Mouse (Mus musculus) midbrain, embryonic 14.5 days (tissue): Measurements from ENCODE around the gene Tex9. TPM values are rescaled to one million over a fixed set of nuclear protein-coding genes. Genes with fewer than 3 reads are reported as not detected.

ENCODE experiments used
- ATAC-seq: fragments of 200-750 bp; cut with Nextera tagmentation; 2 replicates; pipeline ENCODE4 v1.8.0; 2017; ENCODE audit warnings: moderate number of reproducible peaks, moderate library complexity; ENCODE audit not compliant: low FRiP score, low TSS enrichment
- DNase-seq: peaks from one replicate; pipeline ENCODE4 v3.0.0-alpha.2; 2015
- H3K27ac ChIP-seq: fragments of 300-500 bp; sonication (generic); replicated peaks from 2 replicates; pipeline ENCODE4 v1.5.1; 2014; ENCODE audit warnings: mild to moderate bottlenecking, low read depth, low read length, moderate library complexity
- H3K27me3 ChIP-seq: fragments of 300-500 bp; sonication (generic); 2 replicates; pipeline ENCODE4 v1.6.1; 2014; ENCODE audit warnings: low read length, control low read depth, mixed read lengths; ENCODE audit not compliant: control insufficient read depth, insufficient read depth
- H3K36me3 ChIP-seq: fragments of 300-500 bp; sonication (generic); 2 replicates; pipeline ENCODE4 v1.6.1; 2014; ENCODE audit warnings: low read length, control low read depth; ENCODE audit not compliant: control insufficient read depth, insufficient read depth
- H3K4me1 ChIP-seq: fragments of 300-500 bp; sonication (generic); 2 replicates; pipeline ENCODE4 v1.6.1; 2014; ENCODE audit warnings: mild to moderate bottlenecking, antibody characterized with exemption, low read length, control low read depth; ENCODE audit not compliant: control insufficient read depth, insufficient read depth
- H3K4me2 ChIP-seq: fragments of 300-500 bp; sonication (generic); 2 replicates; pipeline ENCODE4 v1.6.1; 2014; ENCODE audit warnings: mild to moderate bottlenecking, low read length, moderate library complexity
- H3K4me3 ChIP-seq: fragments of 300-500 bp; sonication (generic); replicated peaks from 2 replicates; pipeline ENCODE4 v1.5.1; 2014; ENCODE audit warnings: low read depth, low read length
- H3K9ac ChIP-seq: fragments of 300-500 bp; sonication (generic); replicated peaks from 2 replicates; pipeline ENCODE4 v1.6.1; 2014; ENCODE audit warnings: mild to moderate bottlenecking, low read length, moderate library complexity
- H3K9me3 ChIP-seq: fragments of 300-500 bp; sonication (generic); 2 replicates; pipeline ENCODE4 v1.6.1; 2016; ENCODE audit warnings: low read length, control low read depth, mixed read lengths; ENCODE audit not compliant: control insufficient read depth
- WGBS: fragments of 180-500 bp; shearing (Covaris S2); extraction: QIAGEN DNeasy Blood & Tissue Kit; methylation state at CpG from one replicate; pipeline ENCODE4 v1.1.7; 2014; 5-methylcytosine and 5-hydroxymethylcytosine counted together
- polyA plus RNA-seq: library from polyadenylated mRNA; unstranded; fragments of >200 nt; fragmentation: Nextera tagmentation; extraction: Ambion mirVana; gene quantifications from 2 replicates; pipeline ENCODE4 v1.2.1, GENCODE M21; 2014

Gene Tex9
- polyA plus RNA-seq, 1 experiment from 2014 or later: 39.7 TPM

DNA sequence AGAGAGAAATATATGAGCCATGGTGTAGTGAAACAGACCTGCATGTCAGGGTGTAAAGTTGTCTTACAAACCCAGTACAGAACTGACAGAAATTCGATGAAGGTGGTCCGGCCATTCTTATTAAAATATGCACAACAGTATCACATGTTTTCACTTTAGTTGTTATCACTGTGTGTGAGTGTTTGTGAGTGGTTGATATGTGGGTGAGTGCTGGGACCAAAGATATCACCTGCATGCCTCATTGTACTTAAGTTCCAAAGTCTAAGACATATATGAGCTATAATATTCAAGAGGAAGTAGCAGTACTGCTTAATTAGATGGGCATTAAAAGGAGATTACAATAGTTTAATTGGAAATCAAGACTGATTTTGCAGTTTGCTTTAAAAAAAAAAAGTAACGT, 71.5 kb downstream of the Tex9 start:
- Histone ChIP-seq H3K4me3 (no peak overlapping the region), H3K36me3 (no peaks in the 10 kb centered on the region), H3K4me1 (peaks cover 16% of the 10 kb centered on the region), H3K9me3 (no peaks in the 10 kb centered on the region), H3K4me2 (no peak overlapping the region), H3K27ac (no peak overlapping the region), H3K27me3 (no peaks in the 10 kb centered on the region), H3K9ac (no peak overlapping the region)
- no peak for DNase-seq
- WGBS: 85% methylated on average over 3 of the region's 3 CpGs
- ATAC-seq: no peak

DNA sequence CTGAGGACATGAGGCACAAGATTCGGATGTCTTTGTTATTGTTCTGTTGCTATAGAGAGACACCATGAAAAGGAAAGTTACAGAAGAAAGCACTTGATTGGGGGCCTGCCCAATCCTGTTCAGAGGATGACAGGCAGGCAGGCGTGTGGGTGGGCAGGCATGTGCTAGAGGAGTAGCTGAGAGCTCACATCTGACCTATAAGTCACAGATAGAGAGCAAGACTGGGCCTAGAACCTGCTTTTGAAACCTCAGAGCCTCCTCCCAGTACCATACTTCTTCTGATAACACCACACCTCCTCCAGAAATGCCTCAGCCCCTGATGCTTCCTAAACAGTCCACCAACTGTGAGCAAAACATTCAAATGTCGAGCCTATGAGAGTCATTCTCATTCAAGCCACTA, 73.6 kb downstream of the Tex9 start:
- H3K9me3 ChIP-seq: no peaks in the 10 kb centered on the region
- no peak overlapping the region for H3K27ac ChIP-seq
- no peak overlapping the region for H3K4me2 ChIP-seq
- no peaks in the 10 kb centered on the region for H3K36me3 ChIP-seq
- ATAC-seq (no peak), DNase-seq (no peak)
- H3K4me1 ChIP-seq: peaks cover 14% of the 10 kb centered on the region
- no peaks in the 10 kb centered on the region for H3K27me3 ChIP-seq
- no peak overlapping the region for H3K9ac ChIP-seq
- H3K4me3 ChIP-seq: no peak overlapping the region
- 84% methylated on average over 3 of the region's 3 CpGs for WGBS

DNA sequence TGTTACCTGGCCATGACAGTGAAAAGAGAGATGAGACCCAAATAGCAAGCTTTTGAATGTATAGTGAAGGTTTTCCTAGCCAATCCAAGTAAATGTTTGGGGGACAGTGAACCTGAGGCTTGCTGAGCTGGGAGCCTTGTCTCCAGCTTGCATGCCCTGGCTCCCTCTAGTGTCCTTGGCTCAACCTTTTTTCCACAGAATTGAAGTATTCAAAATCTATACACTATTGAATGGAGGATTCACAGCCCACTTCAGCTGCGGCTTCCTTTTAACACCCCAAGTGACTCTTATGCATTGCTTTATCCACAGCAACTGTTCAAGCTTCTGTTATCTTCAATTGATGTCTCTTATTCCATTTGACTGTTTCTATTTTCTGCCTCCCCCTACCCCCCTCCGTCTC, 80.3 kb downstream of the Tex9 start:
- peaks cover 6% of the 10 kb centered on the region; the same call in 1 of the 2 replicates for H3K4me1 ChIP-seq
- no peak overlapping the region for H3K4me3 ChIP-seq
- ATAC-seq (no peak), DNase-seq (peak; percentile 75)
- H3K4me2 ChIP-seq: no peak overlapping the region
- H3K9me3 ChIP-seq: no peaks in the 10 kb centered on the region
- H3K27ac ChIP-seq: no peak overlapping the region
- WGBS: 88% methylated on average over 2 of the region's 2 CpGs
- H3K9ac ChIP-seq: no peak overlapping the region
- no peaks in the 10 kb centered on the region for H3K27me3 ChIP-seq
- H3K36me3 ChIP-seq: no peaks in the 10 kb centered on the region

DNA sequence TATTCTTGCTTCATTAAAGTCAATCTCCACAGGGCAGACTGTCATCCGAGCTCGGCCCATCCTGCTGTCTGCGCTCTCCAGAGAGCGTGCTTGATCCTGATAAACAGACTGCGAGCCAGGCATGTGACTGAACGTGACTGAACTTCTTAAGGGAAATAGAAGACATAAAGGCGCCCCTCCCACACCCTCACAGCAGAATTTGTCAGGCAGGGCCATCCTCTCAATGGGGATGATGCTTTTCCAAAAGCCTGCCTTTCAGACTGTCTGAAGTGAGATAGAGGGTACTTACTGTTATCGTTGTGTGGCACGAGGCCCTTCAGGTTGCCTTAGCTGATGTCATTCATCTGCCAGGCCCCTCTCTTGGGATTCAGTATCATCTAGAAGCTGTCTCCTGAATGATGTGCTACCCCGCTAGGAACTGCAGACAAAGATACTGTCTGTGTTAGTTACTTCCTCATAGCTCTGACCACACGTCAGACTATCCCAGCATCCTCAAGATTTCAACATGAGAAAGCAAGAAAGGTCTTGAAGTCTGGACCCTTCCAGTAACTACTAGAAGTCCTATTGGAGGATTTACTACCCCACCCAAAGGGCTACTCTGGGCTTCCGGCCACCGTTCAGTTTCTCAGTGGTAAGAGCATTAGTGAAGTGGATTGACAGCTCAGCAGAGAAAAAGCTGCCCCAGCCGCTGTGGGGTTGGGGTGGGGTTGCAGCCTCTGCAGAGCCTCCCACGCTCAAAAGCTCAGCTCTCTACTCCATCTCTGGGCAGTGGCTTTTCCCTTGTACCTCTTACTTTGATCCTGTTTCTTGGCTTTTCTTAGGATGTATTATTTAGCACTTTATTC, 82.4 kb downstream of the Tex9 start:
- no peak for ATAC-seq
- H3K36me3 ChIP-seq: no peaks in the 10 kb centered on the region

DNA sequence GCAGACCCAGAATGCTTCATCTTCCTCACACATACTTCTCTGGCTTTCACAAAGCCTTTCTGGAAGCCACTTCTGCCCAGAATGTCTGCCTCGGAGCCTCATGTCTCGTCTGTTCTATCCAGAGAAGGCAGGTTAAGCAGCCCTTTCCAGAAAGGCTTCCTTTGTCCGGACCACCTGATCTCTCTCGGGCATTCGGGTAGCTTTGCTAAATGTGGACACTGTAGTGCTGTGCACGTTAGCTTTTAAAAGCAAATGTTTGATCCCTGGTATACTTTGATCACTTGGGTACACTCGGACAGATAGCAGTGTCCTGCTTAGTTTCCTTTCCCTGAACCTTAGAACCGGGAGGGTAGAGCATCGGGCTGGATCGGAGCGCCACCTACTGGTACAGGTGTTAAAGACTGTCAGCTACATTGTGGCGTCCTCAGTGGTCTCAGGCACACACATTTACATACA, 83.9 kb downstream of the Tex9 start:
- Histone ChIP-seq H3K27me3 (no peaks in the 10 kb centered on the region), H3K9ac (peak overlapping the region; percentile 42), H3K4me3 (peak overlapping the region; percentile 14; the same call in 1 of the 2 replicates), H3K4me2 (peak overlapping the region; percentile 46), H3K4me1 (peaks cover 6% of the 10 kb centered on the region; the same call in 1 of the 2 replicates), H3K9me3 (no peaks in the 10 kb centered on the region), H3K27ac (peak overlapping the region; percentile 42; the same call in 1 of the 2 replicates), H3K36me3 (no peaks in the 10 kb centered on the region)
- DNase-seq (peak; percentile 94), ATAC-seq (peak; percentile 60; the same call in 1 of the 2 replicates)
- WGBS: 12% methylated on average over 12 of the region's 12 CpGs

More for the DNA sequence above, 82.4 kb downstream of the Tex9 start:
- no peak overlapping the region for H3K4me3 ChIP-seq
- peak; percentile 68 for DNase-seq
- H3K4me1 ChIP-seq: peaks cover 6% of the 10 kb centered on the region; the same call in 1 of the 2 replicates
- no peak overlapping the region for H3K9ac ChIP-seq
- H3K27me3 ChIP-seq: no peaks in the 10 kb centered on the region
- 30% methylated on average over 15 of the region's 15 CpGs for WGBS
- no peaks in the 10 kb centered on the region for H3K9me3 ChIP-seq
- H3K27ac ChIP-seq: peak overlapping the region; percentile 42
- peak overlapping the region; percentile 22 for H3K4me2 ChIP-seq

DNA sequence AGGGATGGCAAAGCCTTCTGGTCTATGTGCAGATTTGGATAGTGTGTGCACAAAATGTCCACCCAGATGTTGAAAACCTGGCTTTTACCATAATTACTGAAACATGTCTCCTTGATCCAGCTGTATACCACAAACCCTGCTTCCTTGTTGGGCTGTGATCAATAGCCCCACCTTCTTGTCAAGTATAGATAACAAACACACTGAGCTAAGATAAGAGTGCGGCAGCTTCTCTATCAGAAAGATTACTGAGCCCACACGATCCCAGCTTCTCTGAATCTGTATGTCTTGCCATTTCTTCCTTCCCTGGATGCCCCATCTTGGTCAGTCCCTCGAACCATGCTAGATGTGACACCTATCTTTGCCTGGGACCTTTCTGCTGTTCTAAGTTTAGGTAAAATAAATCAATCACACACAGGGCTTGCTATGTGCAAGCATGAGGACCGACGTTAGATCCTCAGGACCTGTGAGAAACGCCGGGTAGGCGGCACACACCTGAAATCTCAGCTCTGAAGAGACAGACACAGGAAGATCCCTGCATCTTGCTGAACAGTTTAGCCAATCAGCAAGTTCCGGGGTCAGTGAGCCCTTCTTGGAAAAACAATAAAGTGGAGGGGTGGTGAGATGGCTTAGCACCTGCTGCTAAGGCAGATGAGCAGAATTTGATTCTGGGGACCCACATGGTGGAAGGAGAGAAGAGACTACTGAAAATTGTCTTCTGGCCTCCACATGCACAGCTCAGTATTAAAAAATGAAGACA, 86.0 kb downstream of the Tex9 start:
- H3K9ac ChIP-seq: no peak overlapping the region
- WGBS: 90% methylated on average over 9 of the region's 9 CpGs

DNA sequence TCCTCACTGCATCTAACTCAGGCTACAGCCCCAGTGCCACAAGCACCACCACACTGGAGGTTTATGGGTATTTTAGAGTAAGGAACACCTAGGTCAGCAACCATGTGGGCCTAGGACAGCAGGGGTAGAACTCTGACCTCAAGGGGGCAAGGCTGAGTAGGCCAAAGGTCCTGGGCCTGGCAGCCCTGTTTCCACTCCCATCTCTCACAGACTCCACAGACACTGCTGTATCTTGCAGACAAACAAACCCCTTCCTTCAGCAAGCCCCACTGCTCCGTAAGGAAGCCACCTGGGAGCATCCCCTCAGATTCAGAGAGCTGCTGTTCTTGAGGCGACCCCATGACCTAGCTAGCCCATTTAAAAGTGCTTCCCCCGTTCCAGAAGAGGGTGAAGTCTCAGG, 87.1 kb downstream of the Tex9 start:
- H3K9ac ChIP-seq: no peak overlapping the region
- ATAC-seq (no peak), DNase-seq (no peak)
- H3K9me3 ChIP-seq: no peaks in the 10 kb centered on the region
- H3K4me1 ChIP-seq: peaks cover 6% of the 10 kb centered on the region; the same call in 1 of the 2 replicates
- WGBS: 80% methylated on average over 3 of the region's 3 CpGs
- H3K27ac ChIP-seq: no peak overlapping the region
- H3K27me3 ChIP-seq: no peaks in the 10 kb centered on the region
- H3K4me2 ChIP-seq: no peak overlapping the region
- H3K36me3 ChIP-seq: no peaks in the 10 kb centered on the region
- H3K4me3 ChIP-seq: no peak overlapping the region

More for the DNA sequence above, 86.0 kb downstream of the Tex9 start:
- Histone ChIP-seq H3K4me3 (no peak overlapping the region), H3K4me2 (no peak overlapping the region), H3K27ac (no peak overlapping the region), H3K4me1 (peaks cover 6% of the 10 kb centered on the region; the same call in 1 of the 2 replicates), H3K27me3 (no peaks in the 10 kb centered on the region), H3K36me3 (no peaks in the 10 kb centered on the region), H3K9me3 (no peaks in the 10 kb centered on the region)
- ATAC-seq (no peak), DNase-seq (no peak)

DNA sequence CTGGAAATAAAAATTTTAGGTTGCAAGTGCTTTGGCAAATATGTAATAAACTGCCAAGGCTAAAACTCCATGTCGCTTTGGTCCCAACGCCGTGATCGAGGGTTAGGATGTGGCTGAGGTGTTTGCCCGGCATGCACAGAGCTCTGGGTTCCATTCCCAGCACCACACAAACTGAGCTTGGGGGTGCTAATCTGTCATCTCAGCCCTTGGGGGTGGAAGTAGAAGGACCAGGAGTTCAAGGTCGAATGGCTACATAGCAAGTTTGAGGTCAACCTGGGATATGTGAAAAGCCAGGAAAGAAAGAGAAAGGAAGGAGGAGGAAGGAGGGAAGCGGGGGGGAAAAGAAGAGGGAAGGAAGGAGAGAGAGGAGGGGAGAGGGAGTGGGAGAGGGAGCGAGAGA, 87.6 kb downstream of the Tex9 start:
- 89% methylated on average over 8 of the region's 8 CpGs for WGBS
- H3K4me2 ChIP-seq: no peak overlapping the region
- H3K4me3 ChIP-seq: no peak overlapping the region
- H3K9ac ChIP-seq: no peak overlapping the region
- no peak overlapping the region for H3K27ac ChIP-seq
- ATAC-seq (no peak), DNase-seq (no peak)
- H3K9me3 ChIP-seq: no peaks in the 10 kb centered on the region
- H3K36me3 ChIP-seq: no peaks in the 10 kb centered on the region
- no peaks in the 10 kb centered on the region for H3K27me3 ChIP-seq
- H3K4me1 ChIP-seq: peaks cover 3% of the 10 kb centered on the region; the same call in 1 of the 2 replicates
